In genomic region chr12:91640712-91641111, GRCm38 (mm10) we compare ENCODE assay signal across 8 mouse cellular contexts. TPM values are rescaled to one million over a fixed set of nuclear protein-coding genes. Genes with fewer than 3 reads are reported as not detected.
DNase-seq lines count a peak whose midpoint lies in the region; ATAC-seq and TF ChIP-seq lines count a peak whose summit lies in the region.

No protein-coding gene starts in this region.

- no peak overlapping the region for H3K9ac ChIP-seq in limb, embryonic 11.5 days (ENCODE audit: low read length)
- no peak overlapping the region for H3K9ac ChIP-seq in intestine, embryonic 15.5 days

- no peak overlapping the region for H3K27ac ChIP-seq in thymus, adult 2 months (ENCODE audit: control insufficient read depth, insufficient read depth, low read length)
- no peak overlapping the region for H3K27ac ChIP-seq in limb, embryonic 11.5 days (replicated peaks; ENCODE audit: low read depth, low read length)
- H3K27ac ChIP-seq in intestine, embryonic 15.5 days: no peak overlapping the region

- peak; percentile 78 for ATAC-seq in inflammation-experienced regulatory T-cells, adult 6 months
- ATAC-seq in limb, embryonic 11.5 days (ENCODE audit: insufficient number of reproducible peaks, low FRiP score, low TSS enrichment, low read depth): no peak
- 0 out of 2 replicates have a peak, but pooled peaks have one; percentile 36 for ATAC-seq in neutrophil, adult 5-6 weeks (ENCODE audit: extremely low read depth, insufficient number of reproducible peaks, low FRiP score, poor library complexity, severe bottlenecking)
- ATAC-seq in intestine, embryonic 15.5 days: no peak

- TF ChIP-seq CTCF in thymus, adult 2 months (IDR thresholded peaks at IDR 0.05; ENCODE audit: borderline replicate concordance, control insufficient read depth, extremely low read depth, insufficient read depth, low read length, poor library complexity): no peak

- H3K27me3 ChIP-seq in thymus, adult 2 months (ENCODE audit: control insufficient read depth, insufficient read depth, low read length): no peaks in the 10 kb centered on the region
- H3K27me3 ChIP-seq in limb, embryonic 11.5 days (ENCODE audit: control insufficient read depth, insufficient read depth, low read length): no peaks in the 10 kb centered on the region
- H3K27me3 ChIP-seq in intestine, embryonic 15.5 days (replicated peaks): no peaks in the 10 kb centered on the region

- no peaks in the 10 kb centered on the region for H3K9me3 ChIP-seq in limb, embryonic 11.5 days (ENCODE audit: control insufficient read depth, low read length)
- no peaks in the 10 kb centered on the region for H3K9me3 ChIP-seq in intestine, embryonic 15.5 days

- TF ChIP-seq POLR2A in thymus, adult 2 months (IDR thresholded peaks at IDR 0.05; ENCODE audit: control insufficient read depth, extremely low read depth, insufficient read depth, low read length, poor library complexity): no peak

- no peak overlapping the region for H3K4me3 ChIP-seq in thymus, adult 2 months (ENCODE audit: control insufficient read depth, insufficient read depth, low read length)
- H3K4me3 ChIP-seq in limb, embryonic 11.5 days (ENCODE audit: low read depth, low read length): no peak overlapping the region
- no peak overlapping the region for H3K4me3 ChIP-seq in intestine, embryonic 15.5 days (replicated peaks)

- DNase-seq in thymus, adult 2 months: peak; percentile 45
- no peak for DNase-seq in thymus, adult 18-20 months
- DNase-seq in c-Kit-positive CD71-positive TER-119-negative erythroid progenitor cells, embryonic 14.5 days (ENCODE audit: low read depth): peak; percentile 24
- peak; percentile 64 to 87 for DNase-seq in frontal cortex, adult 2 months (ENCODE audit: extremely low spot score in 1 of 2, low spot score in 1 of 2)
- peak; percentile 58 for DNase-seq in limb, embryonic 11.5 days (ENCODE audit: low spot score)

- H3K36me3 ChIP-seq in thymus, adult 2 months (ENCODE audit: control insufficient read depth, insufficient read depth, low read length): no peaks in the 10 kb centered on the region
- H3K36me3 ChIP-seq in limb, embryonic 11.5 days (ENCODE audit: control insufficient read depth, insufficient read depth, low read length): no peaks in the 10 kb centered on the region
- no peaks in the 10 kb centered on the region for H3K36me3 ChIP-seq in intestine, embryonic 15.5 days

- H3K4me2 ChIP-seq in limb, embryonic 11.5 days (ENCODE audit: low read depth, severe bottlenecking): no peak overlapping the region
- H3K4me2 ChIP-seq in intestine, embryonic 15.5 days (replicated peaks): no peak overlapping the region

- peaks cover 2% of the 10 kb centered on the region; the same call in 1 of the 2 replicates for H3K4me1 ChIP-seq in thymus, adult 2 months (replicated peaks; ENCODE audit: control insufficient read depth, insufficient read depth, low read length)
- peaks cover 2% of the 10 kb centered on the region; the same call in 1 of the 2 replicates for H3K4me1 ChIP-seq in limb, embryonic 11.5 days (ENCODE audit: control insufficient read depth, insufficient read depth, low read length)
- peaks cover 8% of the 10 kb centered on the region; the same call in 1 of the 2 replicates for H3K4me1 ChIP-seq in intestine, embryonic 15.5 days (replicated peaks)

- WGBS in thymus, adult 2 months: 45% methylated on average over 7 of the region's 7 CpGs
- 53% methylated on average over 7 of the region's 7 CpGs for WGBS in limb, embryonic 11.5 days
- WGBS in intestine, embryonic 15.5 days: 35% methylated on average over 7 of the region's 7 CpGs

RNA-seq across cellular contexts. Expression of gene Gtf2a1, which starts 50.4 kb away (rescaled TPM):
- 16.3 and 20.1 TPM in 2 replicates for polyA plus RNA-seq in thymus, adult 2 months (2012; rRNA removed)
- polyA plus RNA-seq in frontal cortex, adult 2 months (2012; rRNA removed): 26.9 TPM in 2 replicates
- polyA plus RNA-seq in inflammation-experienced regulatory T-cells, adult 6 months (2017; shearing (Covaris generic)): 10 to 100 TPM; 69.7 to 92.8 (median 81.7) TPM
- 39.8 and 46.6 TPM in 2 replicates for polyA plus RNA-seq in limb, embryonic 11.5 days (2014; fragmentation: Nextera tagmentation; extraction: Ambion mirVana)
- 40.8 and 43.3 TPM in 2 replicates for total RNA-seq in neutrophil, adult 5-6 weeks (2017)
- 34.6 and 37.5 TPM in 2 replicates for polyA plus RNA-seq in intestine, embryonic 15.5 days (2015; fragmentation: Nextera tagmentation; extraction: Ambion mirVana)

Comparison
In these comparisons a context has a peak if more than half of its experiments do, and no peak if none do; other contexts are left out.
1. DNase-seq: peak in thymus, adult 2 months (single experiment), c-Kit-positive CD71-positive TER-119-negative erythroid progenitor cells, embryonic 14.5 days (single experiment), frontal cortex, adult 2 months (2 of 2) and limb, embryonic 11.5 days (single experiment); none in thymus, adult 18-20 months (0 of 2).
2. ATAC-seq: peak in inflammation-experienced regulatory T-cells, adult 6 months (single experiment) and neutrophil, adult 5-6 weeks (single experiment); none in limb, embryonic 11.5 days (single experiment) and intestine, embryonic 15.5 days (single experiment).